ENCODE assay signal across 8 mouse cellular contexts in genomic region chr3:113656940-113657339, GRCm38 (mm10). TPM values are rescaled to one million over a fixed set of nuclear protein-coding genes. Genes with fewer than 3 reads are reported as not detected.
DNase-seq lines count a peak whose midpoint lies in the region; ATAC-seq and TF ChIP-seq lines count a peak whose summit lies in the region.

No protein-coding gene starts in this region.

- no peak overlapping the region for H3K9ac ChIP-seq in forebrain, postnatal 0 days
- no peak overlapping the region for H3K9ac ChIP-seq in liver, embryonic 16.5 days (ENCODE audit: low read depth, low read length)

- H3K27me3 ChIP-seq in forebrain, postnatal 0 days (ENCODE audit: insufficient read depth, low read length), result no peaks in the 10 kb centered on the region
- no peaks in the 10 kb centered on the region for H3K27me3 ChIP-seq in liver, embryonic 16.5 days (ENCODE audit: control insufficient read depth, insufficient read depth, low read depth, low read length)

- 64% methylated on average over 2 of the region's 2 CpGs for WGBS in forebrain, postnatal 0 days
- 62% methylated on average over 2 of the region's 2 CpGs for WGBS in liver, embryonic 16.5 days (ENCODE audit: insufficient replicate concordance)

- TF ChIP-seq CTCF in forebrain, postnatal 0 days (IDR thresholded peaks at IDR 0.05; ENCODE audit: low read depth), result peak; percentile 62

- H3K36me3 ChIP-seq in forebrain, postnatal 0 days (ENCODE audit: insufficient read depth), result no peaks in the 10 kb centered on the region
- H3K36me3 ChIP-seq in liver, embryonic 16.5 days (ENCODE audit: control insufficient read depth, insufficient read depth), result no peaks in the 10 kb centered on the region

- no peak overlapping the region for H3K27ac ChIP-seq in forebrain, postnatal 0 days (ENCODE audit: low read depth, low read length)
- no peak overlapping the region for H3K27ac ChIP-seq in liver, embryonic 16.5 days (ENCODE audit: low read length)

- no peaks in the 10 kb centered on the region for H3K4me1 ChIP-seq in forebrain, postnatal 0 days (ENCODE audit: insufficient read depth)
- no peaks in the 10 kb centered on the region for H3K4me1 ChIP-seq in liver, embryonic 16.5 days (ENCODE audit: control insufficient read depth, low read depth, low read length)

- no peak for DNase-seq in cerebellum, adult 11-12 months
- DNase-seq in 416B (ENCODE audit: low read depth), result peak; percentile 74
- peak; percentile 42 for DNase-seq in brain, adult 2 months (ENCODE audit: low read depth, low spot score)
- no peak for DNase-seq in forebrain, postnatal 0 days
- DNase-seq in retina, embryonic 14.5 days (ENCODE audit: low spot score), result peak; percentile 68
- DNase-seq in right cerebral cortex, postnatal 4 days, result no peak

- 0 out of 2 replicates have a peak, but pooled peaks have one; percentile 64 for ATAC-seq in cerebellum, adult (ENCODE audit: insufficient number of reproducible peaks, low FRiP score, low TSS enrichment)
- peak; percentile 71 for ATAC-seq in forebrain, postnatal 0 days
- ATAC-seq in liver, embryonic 16.5 days (ENCODE audit: low read depth), result peak; percentile 66; the same call in 1 of the 2 replicates

- no peak overlapping the region for H3K4me2 ChIP-seq in forebrain, postnatal 0 days (ENCODE audit: low read depth)
- no peak overlapping the region for H3K4me2 ChIP-seq in liver, embryonic 16.5 days (ENCODE audit: low read depth, low read length)

- H3K4me3 ChIP-seq in forebrain, postnatal 0 days (ENCODE audit: low read depth, low read length), result no peak overlapping the region
- no peak overlapping the region for H3K4me3 ChIP-seq in liver, embryonic 16.5 days (ENCODE audit: low read depth, low read length)

- no peaks in the 10 kb centered on the region for H3K9me3 ChIP-seq in forebrain, postnatal 0 days (ENCODE audit: low read length)
- no peaks in the 10 kb centered on the region for H3K9me3 ChIP-seq in liver, embryonic 16.5 days (replicated peaks; ENCODE audit: control insufficient read depth, low read length)

RNA-seq across cellular contexts. Expression of gene Rnpc3, which starts 27.0 kb away (rescaled TPM):
- total RNA-seq in forebrain, postnatal 0 days (2014; rRNA removed), result 47.6 and 54.6 TPM in 2 replicates
- polyA plus RNA-seq in forebrain, postnatal 0 days (2015; fragmentation: Nextera tagmentation; extraction: Ambion mirVana), result 34.9 and 39.5 TPM in 2 replicates
- 16.2 and 17.6 TPM in 2 replicates for polyA plus RNA-seq in liver, embryonic 16.5 days (2015; fragmentation: Nextera tagmentation; extraction: Ambion mirVana)

RNA-seq across cellular contexts. Expression of gene Amy1, which starts 50.4 kb away (rescaled TPM):
- total RNA-seq in forebrain, postnatal 0 days (2014; rRNA removed), result 27.8 and 53.7 TPM in 2 replicates
- 14.4 and 17.5 TPM in 2 replicates for polyA plus RNA-seq in forebrain, postnatal 0 days (2015; fragmentation: Nextera tagmentation; extraction: Ambion mirVana)
- polyA plus RNA-seq in liver, embryonic 16.5 days (2015; fragmentation: Nextera tagmentation; extraction: Ambion mirVana), result 31.7 and 35.1 TPM in 2 replicates

Comparison
In these comparisons a context has a peak if more than half of its experiments do, and no peak if none do; other contexts are left out.
1. DNase-seq: peak in 416B (single experiment), brain, adult 2 months (single experiment) and retina, embryonic 14.5 days (single experiment); none in cerebellum, adult 11-12 months (single experiment), forebrain, postnatal 0 days (single experiment) and right cerebral cortex, postnatal 4 days (single experiment).
2. Peak in every context shown above with its lines, with median percentiles within 50 percentile points of each other: ATAC-seq.